Mouse (Mus musculus): ENCODE measurements around the gene Cbwd1.

Gene Cbwd1

DNA sequence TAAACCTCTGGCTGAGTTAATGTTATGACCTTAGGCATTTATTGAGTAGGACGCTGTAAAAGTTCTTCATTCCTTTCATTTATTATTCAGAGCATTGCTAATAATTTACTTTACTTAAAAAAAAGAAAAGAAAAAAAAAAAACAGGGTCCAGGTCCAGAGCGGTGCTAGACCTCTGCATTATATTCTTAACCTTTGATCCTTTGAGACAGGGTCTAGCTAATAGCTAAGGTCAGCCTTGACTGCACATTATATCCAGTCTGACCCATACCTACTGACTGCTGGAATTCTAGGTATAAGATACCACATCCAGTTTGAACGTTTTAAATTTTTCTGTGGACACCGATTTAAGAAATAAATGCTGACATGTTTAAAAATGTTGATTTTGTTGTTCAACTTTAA lies 21.6 kb upstream of the Cbwd1 start:
- ChIA-PET POLR2A (no interaction called here), CTCF (no interaction called here)

GRCm38 (mm10) chr19:24981294-24981693 lies 19.9 kb upstream of the Cbwd1 start:
- CTCF ChIA-PET, result no interaction called here
- POLR2A ChIA-PET, result interaction anchor here in 1 of 4 experiments (0.8 to 1.5 kb wide), 2 partner anchors 17 to 20 kb away, joined by 3 to 4 read pairs; partner anchors contain the start of genes Cbwd1 and Dock8

GRCm38 (mm10) chr19:24978852-24979842 lies 17.7 kb upstream of the Cbwd1 start:
- ChIA-PET POLR2A (interaction anchor here in 3 of 4 experiments (0.6 to 1.3 kb wide), 4 partner anchors 18 to 924 kb away, joined by 3 to 5 read pairs (median 4); partner anchors contain the start of genes Cbwd1 (in 1 of the 3) and Dock8 (in 1 of the 3)), CTCF (interaction anchor here in 1 of 4 experiments (0.8 kb wide), 1 partner anchor 17 kb away, joined by 3 read pairs; the partner anchor contains the start of gene Cbwd1)

- POLR2A ChIA-PET, result interaction anchor here in 1 of 4 experiments (1.3 kb wide), 1 partner anchor 17 kb away, joined by 5 read pairs; the partner anchor contains the start of gene Cbwd1
- CTCF ChIA-PET, result no interaction called here
Observed at GRCm38 (mm10) chr19:24977991-24978390, 16.6 kb upstream of the Cbwd1 start.

GRCm38 (mm10) chr19:24972701-24973390 lies 11.4 kb upstream of the Cbwd1 start:
- ChIA-PET POLR2A (interaction anchor here in 2 of 4 experiments (1.5 to 2.0 kb wide), 2 partner anchors 11 to 12 kb away, joined by 5 to 11 read pairs; partner anchors contain the start of gene Cbwd1 (in 2 of the 2)), CTCF (interaction anchor here in 1 of 4 experiments (0.6 kb wide), 1 partner anchor 361 kb away, joined by 5 read pairs; no protein-coding TSS in a partner anchor)

GRCm38 (mm10) chr19:24971307-24971706 lies 9.9 kb upstream of the Cbwd1 start:
- ChIA-PET POLR2A (interaction anchor here in 1 of 4 experiments (0.7 kb wide), 1 partner anchor 10 kb away, joined by 3 read pairs; the partner anchor contains the start of gene Cbwd1), CTCF (no interaction called here)

DNA sequence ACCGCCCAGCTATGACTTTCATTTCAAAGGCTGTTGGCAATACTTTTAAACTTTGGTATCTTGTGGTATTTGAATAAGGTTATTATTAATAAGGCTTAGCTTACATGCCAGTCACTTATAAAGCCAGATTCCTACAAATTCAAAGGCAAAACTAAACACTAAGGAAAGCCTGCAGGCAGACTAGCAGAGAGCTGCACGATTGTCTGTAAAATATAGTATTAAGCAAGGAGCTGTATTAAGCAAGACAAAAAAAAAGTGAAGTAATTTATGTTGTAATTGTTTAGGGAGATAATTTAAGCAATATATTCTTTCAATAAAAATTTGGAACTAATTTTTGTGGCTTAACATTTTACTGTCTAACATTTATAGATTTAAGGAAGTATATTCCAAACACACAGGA lies 5.5 kb upstream of the Cbwd1 start:
- CTCF ChIA-PET, result no interaction called here
- POLR2A ChIA-PET, result no interaction called here

GRCm38 (mm10) chr19:24966203-24966602 lies 4.8 kb upstream of the Cbwd1 start:
- CTCF ChIA-PET, result interaction anchor here in 1 of 4 experiments (0.6 kb wide), 1 partner anchor 21 kb away, joined by 3 read pairs; no protein-coding TSS in a partner anchor

DNA sequence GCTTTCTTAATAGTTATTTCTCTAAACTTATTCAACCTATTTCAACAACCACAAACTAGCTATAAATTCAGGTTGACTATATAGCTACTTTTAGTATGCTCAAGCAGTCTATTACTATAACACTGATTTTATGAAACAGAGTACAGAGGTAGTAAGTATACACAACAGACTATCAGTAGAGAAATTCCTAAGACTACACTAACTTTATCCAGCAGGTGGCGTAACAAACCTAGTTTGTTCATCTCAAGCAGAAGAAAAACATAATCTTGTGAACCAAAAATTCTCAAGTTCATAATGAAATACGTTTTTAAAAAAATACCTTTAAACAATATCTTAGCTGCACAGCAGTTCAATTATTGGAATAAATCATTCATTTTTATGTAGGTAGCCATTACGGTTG lies 2.9 kb downstream of the Cbwd1 start:
- POLR2A ChIA-PET, result no interaction called here
- CTCF ChIA-PET, result interaction anchor here in 2 of 4 experiments (0.7 to 1.9 kb wide), 2 partner anchors 159 to 493 kb away, joined by 3 to 5 read pairs; no protein-coding TSS in a partner anchor

More at GRCm38 (mm10) chr19:24966203-24966602, 4.8 kb upstream of the Cbwd1 start:
- POLR2A ChIA-PET, result interaction anchor here in 1 of 4 experiments (0.6 to 0.7 kb wide), 3 partner anchors 10 to 365 kb away, joined by 3 to 4 read pairs (median 4); partner anchors contain the start of gene Kank1

GRCm38 (mm10) chr19:24945521-24946262 lies 15.7 kb downstream of the Cbwd1 start:
- ChIA-PET POLR2A (interaction anchor here in 1 of 4 experiments (0.6 to 1.2 kb wide), 2 partner anchors 9 to 467 kb away, joined by 4 read pairs; no protein-coding TSS in a partner anchor), CTCF (interaction anchor here in 1 of 4 experiments (0.6 kb wide), 1 partner anchor 660 kb away, joined by 3 read pairs; no protein-coding TSS in a partner anchor)

- ChIA-PET POLR2A (no interaction called here), CTCF (no interaction called here)
Observed at GRCm38 (mm10) chr19:24937084-24937483, 24.3 kb downstream of the Cbwd1 start.

DNA sequence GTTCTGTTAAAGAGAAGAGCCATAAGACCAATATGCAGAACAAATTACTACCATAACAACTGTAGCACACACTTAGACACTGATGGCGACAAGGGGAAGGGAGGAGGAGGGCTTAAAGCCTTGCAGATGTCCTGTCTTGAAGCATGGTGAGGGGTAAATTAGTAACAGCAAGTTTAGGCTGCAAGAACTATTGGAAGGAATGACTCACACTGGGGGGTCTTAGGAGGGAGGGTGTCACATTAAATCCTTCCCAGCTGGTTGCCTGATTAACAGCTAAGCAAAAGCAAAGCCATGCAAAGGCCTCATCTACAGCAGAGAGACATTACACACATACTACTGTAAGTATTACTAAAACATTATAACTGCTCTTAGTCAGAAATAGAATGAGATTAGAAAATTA lies 32.4 kb downstream of the Cbwd1 start:
- CTCF ChIA-PET, result no interaction called here

GRCm38 (mm10) chr19:24920866-24921265 lies 40.5 kb downstream of the Cbwd1 start:
- ChIA-PET CTCF (interaction anchor here in 1 of 4 experiments (0.7 kb wide), 1 partner anchor 1133 kb away, joined by 4 read pairs; no protein-coding TSS in a partner anchor), POLR2A (no interaction called here)

More for the DNA sequence above, 32.4 kb downstream of the Cbwd1 start:
- POLR2A ChIA-PET, result interaction anchor here in 1 of 4 experiments (0.6 kb wide), 1 partner anchor 75 kb away, joined by 3 read pairs; no protein-coding TSS in a partner anchor

DNA sequence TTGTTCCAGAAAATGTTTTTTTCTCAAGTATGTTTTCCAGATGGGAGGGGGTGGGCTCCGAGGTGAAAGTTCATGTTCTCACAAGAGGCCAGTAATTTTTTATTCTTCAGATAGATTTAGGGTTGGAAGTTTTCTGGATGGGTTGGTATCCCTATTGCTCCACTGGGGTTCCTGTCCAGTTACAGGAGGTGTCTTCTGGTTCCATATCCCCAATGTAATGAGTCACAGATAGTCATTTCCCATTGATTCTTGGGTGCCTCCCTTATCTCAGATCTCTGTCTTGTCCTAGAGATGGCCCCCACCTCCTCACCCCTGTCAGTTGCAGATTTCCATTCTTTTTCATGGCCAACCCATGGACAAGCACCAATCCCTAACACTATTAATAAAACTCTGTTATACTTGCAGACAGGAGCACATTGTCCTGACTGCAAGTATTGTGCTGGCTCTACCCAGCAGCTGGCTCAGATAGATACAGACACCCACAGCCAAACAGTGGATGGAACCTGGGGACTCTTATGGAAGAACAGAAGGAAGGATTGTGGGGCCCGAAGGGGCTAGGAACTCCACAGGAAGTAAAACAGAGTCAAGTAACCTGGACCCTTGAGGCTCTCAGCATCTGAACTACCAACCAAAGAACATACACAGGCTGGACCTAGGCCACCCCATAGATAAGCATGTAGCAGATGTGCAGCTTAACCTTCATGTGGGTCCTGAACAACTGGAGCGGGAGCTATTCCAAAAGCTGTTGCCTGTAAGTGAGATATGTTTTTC lies 52.8 kb downstream of the Cbwd1 start:
- ChIA-PET POLR2A (no interaction called here), CTCF (no interaction called here)

- CTCF ChIA-PET, result no interaction called here
- POLR2A ChIA-PET, result no interaction called here
Observed at GRCm38 (mm10) chr19:24907655-24908054, 53.8 kb downstream of the Cbwd1 start.

DNA sequence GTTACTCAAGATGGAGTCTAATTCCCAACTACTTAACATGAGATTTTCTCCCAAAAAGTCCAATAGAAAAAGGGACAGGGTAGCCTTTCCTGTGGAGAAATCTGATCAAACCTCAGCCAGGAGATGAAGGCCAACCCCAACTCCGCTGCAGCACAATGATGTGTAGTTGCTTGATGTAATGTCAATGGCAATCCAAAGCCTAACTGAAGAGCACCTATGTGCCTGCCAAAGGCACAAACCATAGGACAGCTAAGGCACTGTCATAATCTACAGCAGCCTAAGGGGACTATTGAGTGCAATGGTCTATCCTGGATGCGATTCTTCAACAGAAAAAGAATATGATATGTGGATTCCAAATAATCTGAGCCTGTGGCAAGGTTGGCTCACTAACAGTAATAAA lies 58.6 kb downstream of the Cbwd1 start:
- CTCF ChIA-PET, result interaction anchor here in 1 of 4 experiments (1.4 kb wide), 1 partner anchor 17 kb away, joined by 4 read pairs; no protein-coding TSS in a partner anchor
- POLR2A ChIA-PET, result interaction anchor here in 2 of 4 experiments (1.1 to 1.5 kb wide), 2 partner anchors 59 kb away, joined by 3 to 4 read pairs; partner anchors contain the start of gene Cbwd1 (in 2 of the 2)

- ChIA-PET CTCF (interaction anchor here in 1 of 4 experiments (0.6 to 1.4 kb wide), 2 partner anchors 17 kb away, joined by 3 to 4 read pairs; no protein-coding TSS in a partner anchor), POLR2A (interaction anchor here in 1 of 4 experiments (1.1 kb wide), 1 partner anchor 59 kb away, joined by 4 read pairs; the partner anchor contains the start of gene Cbwd1)
Observed at GRCm38 (mm10) chr19:24902256-24902655, 59.2 kb downstream of the Cbwd1 start.

All from embryonic stem cell, embryonic (primary cell).